Mouse (Mus musculus): ENCODE data around the gene Mcu.
A peak's percentile ranks its signal among the peaks of the same experiment; 100 is the strongest.

Gene Mcu

DNA sequence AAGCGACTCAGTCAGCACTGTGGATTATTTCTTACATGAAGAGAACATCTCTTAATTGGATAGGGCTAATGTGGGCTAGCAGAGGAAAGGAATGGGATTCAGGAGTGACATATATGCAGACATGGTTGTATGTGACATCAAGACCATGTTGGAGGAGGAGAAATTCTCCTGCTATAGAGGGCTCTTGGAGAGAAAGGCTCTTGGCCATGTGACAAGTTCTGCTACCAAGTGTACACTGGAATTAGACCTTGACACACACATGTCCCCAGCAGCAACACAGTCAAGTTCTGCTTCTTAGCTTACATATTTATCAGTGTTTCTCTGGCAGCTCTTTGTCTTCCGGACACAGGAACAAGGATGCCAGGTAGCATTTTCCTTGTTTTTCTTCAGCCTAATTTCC lies 129.1 kb downstream of the Mcu start:
- no peak for DNase-seq

DNA sequence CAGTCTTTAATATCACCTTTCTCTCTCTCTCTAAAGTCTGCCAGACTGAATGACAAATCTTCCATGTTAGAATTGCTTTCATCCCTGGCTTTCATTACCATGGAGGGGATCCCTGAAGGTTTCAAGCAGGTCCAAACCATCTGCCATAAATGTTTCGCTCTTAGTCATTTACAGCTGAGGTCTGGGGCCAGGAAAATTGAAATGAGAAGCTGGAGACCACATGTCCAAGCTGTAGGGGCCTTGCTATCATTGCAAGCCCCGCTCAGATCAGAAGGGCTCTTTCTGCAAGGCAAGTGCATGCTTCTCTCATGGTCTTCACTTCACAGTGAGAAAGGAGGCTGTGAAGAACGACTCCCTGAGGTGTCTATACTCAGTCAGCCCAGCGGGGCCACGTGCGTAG lies 132.2 kb downstream of the Mcu start:
- DNase-seq = peak; percentile 18 to 39

DNA sequence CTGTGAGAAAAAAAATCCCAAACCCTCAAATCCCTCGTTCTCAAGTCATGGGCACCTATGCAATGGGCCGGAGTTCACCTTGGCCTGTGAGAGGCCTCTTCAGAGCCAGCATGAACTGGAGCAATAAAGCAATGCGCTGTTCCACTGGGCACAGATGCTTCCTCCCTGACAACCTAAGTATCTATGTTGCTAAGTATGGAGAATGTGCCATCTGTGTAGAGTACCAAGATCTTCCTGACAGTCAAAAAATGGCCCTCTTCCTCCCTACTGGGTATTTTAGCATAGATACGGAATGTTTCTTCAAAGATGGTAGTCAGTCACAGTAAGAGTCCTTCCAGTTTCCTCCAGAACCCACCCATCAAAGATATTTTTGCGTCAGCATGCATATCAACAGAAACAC lies 135.1 kb downstream of the Mcu start:
- DNase-seq = no peak

DNA sequence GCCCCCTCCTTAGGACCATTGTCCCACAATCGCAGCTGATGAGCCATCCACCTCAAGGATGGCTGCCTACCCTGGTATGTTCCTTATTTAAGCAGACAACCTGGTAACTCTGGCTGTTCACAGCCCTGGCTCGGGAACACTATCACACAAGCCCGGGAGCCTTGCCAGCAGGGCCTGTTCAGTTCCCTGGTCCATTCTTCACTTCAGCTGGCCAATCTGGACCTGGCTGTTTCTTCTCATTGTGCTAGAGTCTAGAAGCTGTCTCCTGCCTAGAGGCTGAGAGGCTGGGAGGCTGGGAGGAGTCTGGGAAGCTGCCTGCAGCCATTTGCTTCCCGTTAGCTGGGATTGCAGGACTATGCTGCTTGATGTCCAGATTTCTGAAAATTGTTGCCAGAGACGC lies 146.0 kb downstream of the Mcu start:
- DNase-seq = peak; percentile 81 to 82

DNA sequence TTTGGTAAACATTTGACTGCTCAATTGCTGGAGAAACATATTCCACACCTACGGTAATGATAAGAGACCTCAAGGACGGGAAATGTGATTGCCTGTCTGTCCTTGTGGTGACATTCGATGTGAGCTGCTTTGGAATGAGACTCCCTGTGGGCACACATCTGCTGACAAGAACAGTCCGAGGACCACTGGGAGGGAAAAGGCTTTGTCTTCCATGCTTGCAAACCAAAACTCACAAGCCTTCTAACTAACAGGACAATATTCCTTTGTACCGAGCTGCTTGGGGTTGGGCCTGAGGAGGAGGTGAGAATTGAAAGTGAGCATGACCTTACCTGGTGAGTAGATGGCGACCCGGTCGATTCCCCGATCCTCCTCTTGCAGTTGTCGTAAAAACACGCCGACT lies 149.2 kb downstream of the Mcu start:
- DNase-seq = no peak

DNA sequence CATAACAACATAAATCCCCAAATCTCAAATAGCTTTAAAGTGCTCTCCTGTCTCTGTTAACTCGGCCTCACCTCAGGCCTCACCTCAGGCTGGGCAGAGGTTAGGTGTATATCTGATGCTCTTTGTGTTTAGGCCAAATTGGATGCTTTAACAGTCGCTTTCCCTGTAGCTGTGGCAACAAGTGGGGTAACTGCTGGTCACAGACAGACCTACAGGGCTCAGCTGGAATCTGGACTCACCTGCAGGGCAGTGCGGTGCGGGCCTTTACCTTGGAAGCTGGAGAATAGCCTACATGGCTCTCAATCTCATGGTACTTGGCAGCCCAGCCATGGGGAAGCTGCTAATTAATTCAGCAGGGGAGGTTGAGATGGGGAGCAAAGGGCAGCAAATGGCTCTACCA lies 149.9 kb downstream of the Mcu start:
- no peak for DNase-seq

DNA sequence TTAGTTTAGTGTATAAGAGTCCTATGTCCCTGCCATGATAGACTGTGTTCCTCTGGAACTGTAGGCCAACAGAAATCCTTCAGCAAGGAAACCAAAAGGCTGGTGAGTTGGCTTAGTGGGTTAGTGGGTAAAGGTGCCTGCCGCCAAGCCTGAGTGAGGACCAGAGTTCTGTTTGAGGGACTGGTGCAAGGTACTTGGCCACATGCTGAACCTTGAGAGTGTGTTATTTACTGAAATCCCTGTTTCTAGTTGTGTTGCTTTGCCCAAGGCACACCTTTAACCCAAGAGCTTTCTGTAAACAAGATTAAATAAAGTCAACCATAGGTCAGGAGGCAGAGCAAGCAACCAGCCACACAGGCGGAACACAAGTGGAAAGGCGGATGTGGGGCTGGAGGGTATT lies 150.9 kb downstream of the Mcu start:
- DNase-seq = no peak

DNA sequence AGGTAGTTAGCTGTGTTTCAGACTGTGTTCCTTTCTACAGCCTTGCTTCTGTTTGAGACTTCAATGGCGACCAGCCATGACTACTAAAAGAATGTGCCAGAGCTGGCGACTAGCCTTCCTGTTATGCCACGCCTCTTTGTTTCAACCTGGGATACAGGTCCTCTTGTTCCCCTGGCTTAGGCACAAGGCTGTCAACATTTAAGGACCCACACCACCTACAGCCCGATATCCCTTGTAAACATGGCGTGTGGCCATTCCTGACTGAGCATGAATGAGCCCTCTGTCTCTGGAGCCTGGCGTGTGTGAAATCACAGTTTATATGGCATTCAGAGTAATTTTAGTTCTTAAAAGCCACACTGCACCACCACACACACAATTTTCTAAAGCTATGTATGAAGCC lies 154.2 kb downstream of the Mcu start:
- DNase-seq = no peak

DNA sequence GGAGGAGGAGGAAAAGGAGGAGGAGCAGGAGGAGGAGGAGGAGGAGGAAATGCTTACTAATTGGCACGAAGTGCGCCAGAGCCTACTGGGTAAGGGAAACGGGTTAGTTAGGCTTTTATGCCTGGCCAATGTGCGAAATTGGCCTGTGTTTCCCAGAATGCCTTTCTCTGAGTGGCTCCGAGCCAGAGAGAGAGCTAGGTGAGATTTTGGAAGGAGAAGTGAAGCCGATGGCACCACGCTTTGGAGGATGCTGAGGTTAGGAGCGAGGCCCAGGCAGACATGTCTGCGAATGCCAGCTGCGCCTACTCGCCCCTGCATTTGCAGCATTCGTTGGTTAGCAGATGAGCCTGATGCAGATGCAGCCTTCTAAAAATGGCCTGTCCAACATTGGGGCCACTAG lies 156.7 kb downstream of the Mcu start:
- peak; percentile 73 to 78 for DNase-seq

DNA sequence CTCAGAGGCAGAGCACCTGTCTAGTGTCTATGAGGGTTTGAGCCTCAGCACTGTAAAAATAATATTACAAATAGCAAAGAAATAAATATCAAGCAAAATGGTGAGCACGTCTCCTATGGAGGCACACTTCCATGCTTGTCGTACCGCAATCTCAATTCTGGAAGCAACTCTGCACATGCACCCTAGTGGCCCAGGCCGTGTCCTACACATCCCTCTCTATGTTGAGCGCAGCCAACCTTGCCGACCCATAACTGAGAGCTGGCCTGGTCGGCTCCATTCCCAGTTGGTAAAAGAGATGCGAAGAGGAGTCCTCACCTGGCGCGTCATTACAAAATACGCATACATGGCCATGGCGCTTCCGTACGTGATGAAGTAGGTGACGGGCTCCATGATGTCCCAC lies 161.9 kb downstream of the Mcu start:
- DNase-seq = no peak

DNA sequence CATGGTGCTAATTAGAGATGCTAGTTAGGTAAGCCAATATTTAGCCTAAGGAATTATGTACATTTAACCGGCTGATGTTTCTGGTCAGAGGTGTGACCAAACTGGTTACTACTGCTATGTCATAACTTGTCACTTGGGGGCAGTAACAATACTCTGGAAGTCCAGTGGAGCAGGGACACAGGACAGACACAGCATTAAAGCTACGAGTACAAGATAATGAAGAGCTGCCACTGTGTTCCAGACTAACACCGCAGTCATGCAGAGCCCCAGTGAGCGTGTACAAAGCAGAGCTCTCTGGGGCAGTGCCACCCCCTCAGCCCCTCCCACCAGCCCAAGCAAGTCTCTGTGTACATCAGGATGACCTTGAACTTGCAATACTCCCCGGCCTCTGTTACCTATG lies 164.7 kb downstream of the Mcu start:
- peak; percentile 43 to 57 for DNase-seq

DNA sequence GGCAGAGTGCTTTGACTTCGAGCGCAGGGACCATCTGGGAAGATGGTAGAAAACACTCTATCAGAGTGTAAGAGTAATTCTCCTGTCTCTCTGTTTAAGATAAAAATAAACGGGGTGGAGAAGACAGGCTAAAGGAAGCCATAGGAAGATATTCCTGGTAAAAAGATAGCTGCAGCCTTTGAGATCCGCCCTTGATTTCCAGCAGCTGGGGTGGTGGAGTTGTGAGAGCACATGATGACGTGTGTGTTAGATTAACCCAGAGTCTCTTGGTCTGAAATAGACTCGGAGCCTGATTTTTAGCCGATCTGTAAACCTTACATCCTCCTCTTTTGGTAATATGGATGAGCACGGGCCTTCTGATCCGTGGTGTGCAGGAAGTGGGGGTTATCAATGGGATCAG lies 168.9 kb downstream of the Mcu start:
- no peak for DNase-seq

DNA sequence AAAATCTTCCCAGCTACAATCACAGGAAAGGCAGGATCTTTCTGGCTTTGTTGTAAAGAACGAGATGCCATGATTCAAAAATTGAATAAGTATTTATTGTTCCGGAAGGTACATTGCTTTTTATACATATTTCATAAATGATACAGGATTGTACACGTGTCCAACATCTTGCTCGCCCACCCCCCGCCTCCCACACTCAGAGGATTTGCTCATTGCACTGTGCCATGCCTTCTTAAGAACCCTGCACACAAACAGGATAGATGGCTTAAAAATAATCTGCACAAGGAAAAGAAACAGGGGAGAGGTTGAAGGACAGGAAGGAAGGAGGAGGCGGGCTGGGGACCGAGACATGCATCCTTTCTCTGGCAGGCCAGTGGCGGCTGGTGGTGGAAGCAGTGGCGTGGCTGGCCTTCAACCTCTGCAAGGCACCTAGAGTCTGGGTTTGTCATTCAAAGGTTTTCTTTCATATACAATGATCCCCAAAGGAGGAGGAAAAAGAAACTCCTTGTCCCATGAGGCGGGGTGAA lies 169.5 kb downstream of the Mcu start:
- DNase-seq = no peak

DNA sequence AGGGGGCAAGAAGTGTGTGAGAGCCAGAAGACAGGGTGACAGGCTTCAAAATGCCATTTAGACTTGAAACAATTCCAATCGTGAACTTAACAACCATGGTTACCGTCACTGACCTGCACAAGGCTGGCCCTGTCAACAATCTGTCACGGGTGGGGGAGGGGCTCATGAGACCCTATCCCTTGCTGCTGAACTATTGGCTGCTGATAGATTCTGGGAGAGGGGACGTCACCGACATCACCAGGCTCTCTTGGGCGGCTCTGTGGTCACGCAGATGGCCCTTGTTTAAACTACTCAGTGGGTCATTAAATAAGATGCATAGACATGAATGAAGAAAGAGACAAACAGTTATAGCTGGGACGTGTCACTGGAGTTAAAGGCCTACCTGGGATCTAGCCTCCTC lies 171.9 kb downstream of the Mcu start:
- peak in 1 of 2 experiments; percentile 49 for DNase-seq

DNA sequence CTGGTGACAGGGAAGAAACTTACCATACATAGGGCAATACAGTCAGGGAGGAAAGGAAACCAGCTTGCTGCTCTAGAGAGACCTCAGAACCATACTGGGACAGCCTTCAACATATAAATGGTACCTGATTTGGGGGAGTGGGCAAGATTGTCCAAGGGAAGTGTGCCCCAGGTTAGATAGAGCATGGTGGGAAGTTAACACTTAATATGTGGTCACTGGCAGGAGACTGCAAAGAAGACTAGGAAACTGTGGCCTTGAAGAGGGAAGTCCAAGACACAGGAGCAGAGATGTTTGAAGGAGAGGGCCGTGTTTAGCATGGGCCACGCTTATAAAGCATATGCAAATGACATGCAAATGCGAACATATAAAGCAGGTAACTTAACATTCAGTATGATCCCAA lies 172.4 kb downstream of the Mcu start:
- no peak for DNase-seq

DNA sequence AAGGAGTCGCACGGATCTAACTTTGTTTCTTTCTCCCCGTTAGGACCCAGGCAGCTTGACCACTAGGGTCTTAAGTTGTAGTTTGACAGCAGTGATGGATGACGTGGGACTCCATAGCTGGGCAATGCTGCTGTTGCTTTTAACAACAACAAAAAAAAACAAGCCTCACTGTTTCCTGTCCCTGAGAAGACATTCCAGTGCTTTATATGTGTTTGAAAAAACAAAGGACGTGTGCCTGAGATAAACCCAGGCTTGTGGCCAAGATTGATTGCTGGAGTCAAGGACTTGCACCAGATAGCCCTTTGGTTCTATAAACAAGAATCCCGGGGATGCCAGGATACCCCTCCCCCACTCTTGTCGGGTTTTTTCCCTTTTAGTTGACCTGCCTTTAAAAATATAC lies 173.3 kb downstream of the Mcu start:
- no peak for DNase-seq

DNA sequence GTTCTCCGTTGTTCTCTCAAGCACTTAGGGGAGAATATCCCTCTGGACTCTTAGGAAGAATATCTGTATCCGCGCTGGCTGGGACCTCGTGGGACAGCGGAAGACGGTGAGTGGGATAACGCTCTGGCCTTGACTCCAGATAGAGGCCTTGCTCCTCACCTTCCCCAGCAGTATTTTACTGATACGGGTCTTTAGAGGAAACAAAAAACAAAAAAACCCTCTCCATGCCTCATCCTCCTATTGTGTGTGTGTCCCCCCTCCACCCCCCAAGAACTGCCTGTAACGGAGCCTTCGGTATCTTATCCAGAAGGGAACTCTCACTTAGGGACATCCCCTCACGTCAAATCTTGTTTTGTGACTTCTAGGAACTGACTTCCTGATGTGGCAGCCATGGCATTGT lies 174.8 kb downstream of the Mcu start, which contains the start of gene Oit3:
Oit3 (minus strand) TSS at position 44 of the 400 bp plus-strand sequence.
- no peak for DNase-seq

DNA sequence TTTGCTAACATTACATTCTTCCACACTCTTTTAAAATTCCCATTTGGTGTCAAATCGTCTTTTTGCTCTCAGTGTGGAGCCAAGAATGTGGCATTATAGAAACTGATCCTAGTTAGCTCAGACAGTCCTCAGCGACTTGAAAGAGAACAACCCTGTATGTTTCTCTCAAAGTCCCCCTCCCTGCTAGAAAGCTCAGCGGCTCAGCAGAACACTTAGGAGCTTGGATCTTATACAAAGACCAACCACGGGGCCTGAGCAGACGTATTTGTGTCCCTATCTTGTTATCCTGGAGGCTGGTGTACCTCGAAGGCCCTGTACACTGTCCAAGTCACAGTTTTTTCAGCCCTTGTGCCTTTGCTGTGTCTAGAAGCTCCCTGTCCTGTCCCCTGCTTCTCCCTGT lies 176.3 kb downstream of the Mcu start:
- no peak for DNase-seq

DNA sequence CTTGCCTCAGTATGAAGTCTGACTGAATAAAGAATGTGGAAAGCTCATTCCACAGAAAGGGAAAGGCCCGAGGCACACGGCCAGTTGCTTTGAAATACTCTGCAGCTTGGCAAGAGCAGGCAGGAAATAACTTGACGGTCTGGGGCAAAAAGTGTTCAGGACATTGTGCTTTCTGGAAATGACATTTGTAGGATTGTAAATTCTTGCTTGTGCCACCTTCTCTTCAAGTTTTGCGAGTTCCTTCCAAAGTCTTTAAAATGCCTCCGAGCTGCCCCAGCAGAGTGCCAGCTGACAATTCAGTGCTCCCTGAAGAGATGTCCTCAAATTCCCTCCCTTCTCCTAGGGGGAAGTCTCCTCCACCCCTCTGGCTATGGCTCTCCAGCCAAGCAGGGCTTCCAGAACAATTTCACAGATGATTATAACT lies 177.0 kb downstream of the Mcu start:
- DNase-seq = no peak

DNA sequence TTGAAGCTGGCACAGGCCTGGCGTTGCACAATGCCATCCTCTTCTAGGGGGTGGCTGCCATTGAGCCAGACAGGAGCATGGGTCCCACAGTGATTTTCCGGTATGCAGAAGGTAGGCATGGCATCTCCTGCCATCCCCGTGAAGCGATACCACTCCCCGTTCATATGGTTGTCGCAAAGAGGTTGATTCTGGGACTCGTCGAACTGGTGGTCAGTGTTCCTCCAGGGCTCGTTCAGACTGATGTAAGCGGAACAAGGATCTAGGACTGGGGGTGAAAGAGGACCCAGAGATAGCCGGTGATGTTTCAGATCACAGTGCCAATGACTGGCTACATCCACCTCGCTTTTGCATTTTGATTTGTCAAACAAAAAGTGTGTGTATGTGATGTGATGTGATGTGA lies 177.8 kb downstream of the Mcu start:
- DNase-seq = no peak

DNA sequence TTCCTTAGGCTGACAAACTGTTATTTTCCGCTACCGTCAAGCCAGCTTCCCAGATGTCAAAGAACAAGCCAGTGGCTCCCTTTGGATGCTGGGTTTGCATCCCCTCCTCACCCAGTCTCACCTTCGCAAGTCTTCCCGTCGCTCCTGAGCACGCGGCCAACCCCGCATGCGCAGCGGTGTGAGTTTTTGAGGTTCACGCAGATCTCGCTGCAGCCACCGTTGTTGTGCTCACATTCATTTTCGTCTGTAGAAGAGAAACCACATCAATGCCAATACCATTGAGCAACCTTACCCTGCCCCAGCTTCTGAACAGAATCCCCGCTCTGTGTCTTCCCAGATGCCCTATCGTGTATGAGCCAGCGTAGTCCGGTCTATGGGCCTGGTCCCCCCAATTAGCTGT lies 180.7 kb downstream of the Mcu start:
- no peak for DNase-seq

DNA sequence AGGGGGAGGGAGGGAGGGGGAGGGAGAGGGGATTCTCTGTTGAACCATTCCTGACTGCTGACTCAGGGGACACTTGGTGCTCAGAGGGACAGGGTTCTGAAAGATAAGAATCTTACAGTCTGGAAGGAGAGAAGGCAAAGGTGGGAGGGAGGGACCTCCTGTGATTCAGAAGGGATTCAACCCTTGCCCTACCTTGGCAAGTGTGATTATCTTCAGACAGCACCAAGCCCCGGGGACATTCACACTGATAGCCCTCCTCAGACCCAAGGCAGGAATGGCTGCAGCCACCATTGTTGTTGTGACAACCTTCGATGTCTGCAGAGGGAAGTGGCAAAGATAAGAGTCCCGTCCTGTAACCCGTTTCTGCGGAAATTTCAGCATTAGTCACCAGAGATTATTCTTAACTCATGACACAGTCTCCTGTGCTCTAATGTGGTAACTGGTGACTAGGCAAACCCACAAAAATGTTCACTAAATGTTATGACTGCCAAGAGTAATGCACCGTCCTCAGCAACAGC lies 185.7 kb downstream of the Mcu start:
- no peak for DNase-seq

DNA sequence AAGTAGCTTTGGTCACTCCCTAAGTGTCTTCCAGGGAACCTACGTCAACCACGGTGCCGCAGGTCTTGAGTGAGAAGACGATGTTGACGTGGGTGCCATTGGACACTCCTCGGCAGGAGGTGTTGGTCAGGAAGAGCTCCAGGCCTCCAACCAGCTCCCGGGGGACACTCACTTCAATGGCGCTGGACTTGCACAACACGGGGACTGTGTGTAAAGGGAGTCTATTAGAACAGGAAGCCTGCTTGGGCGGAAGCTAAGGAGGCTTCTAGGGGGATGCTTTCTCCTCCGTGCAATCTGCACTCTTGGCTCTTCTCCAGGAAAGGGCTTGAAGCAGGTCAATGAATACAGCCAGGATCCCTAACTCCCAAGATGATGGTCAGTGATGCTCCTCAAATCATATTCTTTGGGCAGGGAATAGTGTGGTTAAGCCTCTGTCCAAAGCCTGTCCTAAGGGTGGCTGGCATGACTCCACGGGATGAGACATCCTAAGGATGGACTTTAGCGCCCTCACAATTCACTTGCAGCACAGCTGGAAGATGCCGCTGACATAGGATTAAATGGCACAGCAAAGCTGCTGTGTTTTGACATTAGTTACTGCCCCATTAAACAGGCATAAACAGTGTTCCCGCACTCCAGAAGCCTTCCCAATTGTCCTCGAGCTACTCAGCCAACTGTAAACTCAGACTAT lies 186.9 kb downstream of the Mcu start:
- no peak for DNase-seq

DNA sequence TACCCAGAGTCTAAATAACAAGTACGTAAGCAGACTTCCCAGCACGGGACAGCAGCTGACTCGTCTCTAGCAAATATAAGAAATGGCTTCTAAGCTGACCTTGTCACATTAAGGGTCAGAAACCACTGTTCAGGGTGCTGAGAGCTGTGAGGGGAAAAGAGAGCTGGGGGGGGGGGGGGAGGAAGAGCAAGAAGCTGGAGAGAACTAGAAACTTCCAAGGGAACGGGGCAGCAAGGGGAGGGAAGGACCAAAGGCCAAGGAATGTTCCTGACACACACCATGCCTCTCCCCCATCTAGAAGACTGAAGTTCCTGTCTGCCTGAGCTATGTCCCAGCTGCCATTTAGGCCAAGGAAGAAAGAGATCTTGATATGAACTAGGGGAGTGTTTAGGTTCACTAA lies 190.1 kb downstream of the Mcu start:
- no peak for DNase-seq

DNA sequence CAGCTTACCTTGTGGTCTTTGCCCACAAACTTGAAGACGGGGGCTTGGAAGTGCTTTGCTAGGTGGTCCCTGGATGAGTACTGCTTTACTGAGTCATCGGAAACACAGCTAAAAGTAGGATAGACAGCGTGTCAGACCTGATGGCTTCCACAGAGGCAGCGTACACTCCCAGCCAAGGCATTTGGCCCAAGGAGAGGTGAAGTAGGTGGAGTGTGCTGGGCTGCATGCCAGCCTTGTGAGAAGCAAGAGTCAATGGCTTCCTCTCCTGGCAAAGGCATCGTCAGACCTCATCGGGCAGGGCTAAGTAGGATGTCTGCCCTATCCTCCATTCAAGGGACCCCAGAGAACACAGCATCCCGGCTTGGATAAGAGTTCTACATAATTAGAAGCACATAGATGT lies 191.1 kb downstream of the Mcu start:
- DNase-seq = peak; percentile 87
